Mouse (Mus musculus) telencephalon, adult 2 months (tissue): ENCODE results near the gene Ntng1.
A peak's percentile ranks its signal among the peaks of the same experiment; 100 is the strongest.

Source experiments
- DNase-seq: peaks from one replicate; pipeline ENCODE4 v3.0.0-alpha.2; 2011; ENCODE audit warnings: low read depth, low spot score

Gene Ntng1

GRCm38 (mm10) chr3:109923788-109924187 lies 220.0 kb downstream of the Ntng1 start:
- DNase-seq = no peak

DNA sequence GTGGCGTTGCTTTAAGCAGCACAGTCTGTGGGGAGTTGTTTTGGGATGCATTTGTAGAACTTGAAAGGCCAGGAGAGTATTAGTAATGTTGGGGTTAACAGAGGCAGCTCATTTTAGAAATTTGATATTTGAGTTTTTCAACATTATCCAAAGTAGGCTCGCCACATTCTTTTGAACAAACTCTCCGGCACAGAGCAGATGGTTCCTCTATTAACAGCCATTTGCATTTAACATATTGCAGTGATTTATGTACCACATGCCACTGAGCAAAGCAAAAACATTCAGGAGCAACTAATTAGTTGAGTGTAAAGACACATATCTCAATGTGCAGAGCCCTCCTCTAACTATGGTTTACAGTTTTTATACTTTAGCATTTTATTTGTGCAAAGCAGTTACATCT lies 224.8 kb downstream of the Ntng1 start:
- DNase-seq = no peak

DNA sequence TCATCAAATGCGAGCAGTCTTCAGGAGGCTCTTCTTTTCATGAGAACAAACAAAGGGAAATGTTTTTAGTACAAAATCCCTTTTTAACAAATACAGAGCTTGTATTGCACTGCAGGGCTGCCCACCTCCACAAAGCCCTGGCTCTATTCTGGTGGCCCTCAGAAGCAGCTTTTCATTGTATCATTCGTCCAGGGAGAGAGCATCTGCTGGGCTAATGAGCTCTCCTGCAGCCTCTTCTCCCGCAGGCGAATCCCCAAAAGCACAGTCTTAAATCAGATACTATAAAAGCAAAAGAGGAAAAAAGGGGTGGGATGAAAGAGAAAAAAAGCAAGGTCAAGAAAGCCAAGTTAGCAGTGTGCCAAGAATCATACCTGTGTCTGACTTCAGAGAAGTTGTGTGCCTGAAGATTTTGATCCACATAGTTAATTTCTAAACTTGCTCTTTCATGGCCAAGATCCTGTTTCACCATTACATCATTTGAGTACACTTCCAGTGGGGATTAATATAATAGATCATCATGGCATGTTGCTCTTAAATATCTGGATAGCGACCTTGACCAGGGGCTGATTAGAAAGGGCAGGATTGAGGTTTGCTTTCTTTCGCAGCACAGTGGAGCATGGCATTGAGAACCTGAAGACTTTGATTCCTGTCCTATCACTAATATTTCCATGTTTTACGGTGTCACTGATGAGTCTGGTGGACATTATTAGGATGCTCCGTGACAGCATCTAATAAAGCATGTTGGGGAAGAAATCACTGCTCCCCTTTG lies 225.7 kb downstream of the Ntng1 start:
- DNase-seq = no peak

DNA sequence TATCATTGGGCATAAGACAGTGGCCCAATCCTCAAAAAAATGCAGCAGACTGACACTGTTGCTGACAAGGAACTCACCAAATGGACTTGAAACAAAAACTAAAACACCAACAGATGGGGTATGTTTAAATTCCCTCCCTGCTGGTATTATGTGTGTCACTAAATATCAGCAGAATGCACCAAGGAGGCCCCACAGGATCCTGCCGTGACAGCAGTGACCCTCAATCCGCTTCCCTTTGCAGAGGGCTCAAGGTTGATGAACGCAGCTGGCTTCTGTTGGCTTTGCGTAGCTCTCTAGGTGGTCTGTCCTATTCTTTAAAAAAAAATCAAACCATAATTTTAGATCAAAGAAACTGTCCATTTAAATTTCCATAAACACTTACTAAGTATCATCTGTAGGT lies 226.7 kb downstream of the Ntng1 start:
- DNase-seq = no peak

DNA sequence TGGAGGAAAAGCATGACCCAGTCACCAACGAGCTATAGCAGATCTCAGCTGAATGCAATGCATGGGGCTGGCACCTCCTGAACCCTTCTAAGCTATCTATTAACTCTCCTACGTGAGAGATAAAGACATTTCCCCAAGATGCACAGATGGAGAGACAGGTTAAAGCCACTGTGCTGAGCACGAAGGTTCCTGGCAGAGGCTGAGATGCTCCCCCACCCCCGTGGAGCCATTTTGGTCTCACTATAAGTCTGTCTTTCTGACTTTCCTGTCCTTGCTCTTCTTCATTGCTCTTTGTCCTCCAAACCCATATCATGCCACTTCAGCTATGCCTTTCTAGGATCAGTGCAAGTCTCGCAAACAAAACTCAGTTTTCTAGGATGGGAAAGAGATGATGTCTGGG lies 229.6 kb downstream of the Ntng1 start:
- no peak for DNase-seq

- DNase-seq = no peak
Measured at GRCm38 (mm10) chr3:109890600-109890999, 253.2 kb downstream of the Ntng1 start.

DNA sequence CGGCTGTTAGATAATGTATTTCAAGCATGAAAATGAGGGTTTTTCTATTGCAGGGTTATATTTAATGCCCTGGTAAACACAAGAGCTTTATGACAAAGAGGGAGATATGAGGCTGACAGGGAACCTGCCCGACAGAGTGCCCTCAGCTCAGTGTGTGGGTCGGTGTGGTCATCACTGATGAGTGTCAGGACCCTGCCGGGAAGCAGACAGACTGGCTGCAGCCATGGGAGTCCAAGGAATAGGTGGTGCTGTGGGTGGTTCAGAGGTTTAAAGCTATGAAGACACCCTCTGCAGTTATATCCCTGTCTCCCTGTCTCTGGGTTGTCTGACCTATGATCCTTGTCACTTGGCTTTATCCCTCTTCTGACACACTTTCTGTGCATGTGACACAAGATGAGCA lies 258.1 kb downstream of the Ntng1 start:
- DNase-seq = no peak

- no peak for DNase-seq
Measured at GRCm38 (mm10) chr3:109879061-109879460, 264.8 kb downstream of the Ntng1 start.

DNA sequence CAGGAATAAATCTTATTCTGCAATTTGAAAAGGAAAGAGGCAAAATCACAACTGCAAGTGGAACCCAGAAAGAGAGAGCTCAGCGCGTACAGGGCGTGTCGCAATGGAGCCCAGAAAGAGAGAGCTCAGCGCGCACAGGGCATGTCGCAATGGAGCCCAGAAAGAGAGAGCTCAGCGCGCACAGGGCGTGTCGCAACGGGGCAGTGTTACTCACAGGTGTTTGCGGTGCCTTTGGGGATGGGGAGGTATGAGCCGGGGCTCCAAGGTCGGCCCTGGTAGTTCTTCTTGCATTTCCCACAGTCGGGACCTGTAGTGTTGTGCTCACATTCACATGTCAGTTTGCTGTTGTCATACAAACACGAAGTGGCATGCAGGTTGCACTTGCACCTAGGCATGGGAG lies 271.8 kb downstream of the Ntng1 start:
- DNase-seq = no peak

DNA sequence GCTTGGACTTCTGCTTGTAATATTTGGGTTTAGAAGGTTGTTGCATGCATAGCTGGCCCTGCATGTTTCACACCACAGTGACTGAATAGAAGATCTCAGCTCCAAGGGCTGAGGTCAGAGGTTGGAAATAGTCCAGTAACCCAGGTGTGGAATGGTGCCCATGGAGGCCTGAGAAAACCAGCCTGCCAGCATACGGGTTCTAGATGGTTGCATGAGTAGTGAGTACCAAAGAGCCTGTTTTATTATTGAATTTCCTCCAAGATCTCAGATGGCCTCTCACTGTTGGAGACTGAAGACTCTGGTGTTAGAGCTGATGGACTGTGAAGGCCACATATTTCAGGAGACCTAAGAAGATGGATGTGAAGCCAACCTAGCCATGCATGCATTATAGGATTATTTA lies 285.5 kb downstream of the Ntng1 start:
- DNase-seq = no peak

- DNase-seq = peak; percentile 80
Measured at GRCm38 (mm10) chr3:109854449-109855155, 289.2 kb downstream of the Ntng1 start.

DNA sequence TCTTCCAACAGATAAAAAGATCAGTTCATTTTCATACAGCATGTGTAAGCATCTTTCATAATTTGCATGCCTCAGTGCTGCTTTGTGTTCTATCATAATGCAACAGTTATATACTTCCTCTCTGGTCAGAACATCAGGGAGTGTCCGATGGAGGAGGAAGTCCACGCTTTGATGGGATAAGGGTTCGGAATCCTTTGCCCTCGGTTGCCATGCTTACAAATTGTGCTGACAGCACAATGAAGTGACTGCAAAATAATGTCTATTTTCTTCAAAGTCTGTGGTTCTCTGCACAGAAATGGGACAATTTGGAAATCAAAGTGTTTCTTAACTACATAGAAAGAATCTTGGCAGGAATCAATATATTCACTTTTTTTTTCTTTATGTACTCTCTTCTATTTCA lies 297.2 kb downstream of the Ntng1 start:
- DNase-seq = no peak

- no peak for DNase-seq
Measured at GRCm38 (mm10) chr3:109825806-109826205, 318.0 kb downstream of the Ntng1 start.

DNA sequence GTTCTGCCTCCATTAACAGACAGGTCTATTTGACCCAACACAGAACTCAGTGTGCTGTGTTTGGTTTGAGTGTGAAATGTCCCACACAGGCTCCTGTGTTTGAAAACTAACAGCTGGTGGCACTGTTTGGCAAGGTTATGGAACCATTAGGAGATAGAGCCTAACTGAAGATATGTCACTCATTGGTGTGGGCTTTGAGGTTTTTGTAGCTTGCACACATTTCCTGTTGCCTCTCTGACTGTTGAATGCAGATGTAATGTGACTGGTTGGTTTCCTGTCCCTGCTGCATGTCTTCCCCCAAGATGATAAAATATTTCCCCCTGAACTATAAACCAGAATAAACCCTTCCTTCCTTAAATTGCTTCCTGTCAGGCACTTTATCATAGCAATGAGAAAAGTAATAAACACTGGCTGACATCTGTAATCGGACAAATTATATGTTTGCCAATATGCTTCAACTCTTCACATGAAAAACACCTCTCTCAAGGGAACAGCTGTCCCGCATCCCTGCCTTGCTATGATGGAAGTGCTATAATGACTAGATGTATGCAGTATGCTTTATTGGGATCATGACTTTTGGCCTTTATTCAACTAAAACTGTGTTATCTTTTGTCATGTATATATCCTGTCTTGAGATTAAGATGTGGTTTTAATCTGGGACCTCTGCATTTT lies 320.9 kb downstream of the Ntng1 start:
- DNase-seq = no peak

DNA sequence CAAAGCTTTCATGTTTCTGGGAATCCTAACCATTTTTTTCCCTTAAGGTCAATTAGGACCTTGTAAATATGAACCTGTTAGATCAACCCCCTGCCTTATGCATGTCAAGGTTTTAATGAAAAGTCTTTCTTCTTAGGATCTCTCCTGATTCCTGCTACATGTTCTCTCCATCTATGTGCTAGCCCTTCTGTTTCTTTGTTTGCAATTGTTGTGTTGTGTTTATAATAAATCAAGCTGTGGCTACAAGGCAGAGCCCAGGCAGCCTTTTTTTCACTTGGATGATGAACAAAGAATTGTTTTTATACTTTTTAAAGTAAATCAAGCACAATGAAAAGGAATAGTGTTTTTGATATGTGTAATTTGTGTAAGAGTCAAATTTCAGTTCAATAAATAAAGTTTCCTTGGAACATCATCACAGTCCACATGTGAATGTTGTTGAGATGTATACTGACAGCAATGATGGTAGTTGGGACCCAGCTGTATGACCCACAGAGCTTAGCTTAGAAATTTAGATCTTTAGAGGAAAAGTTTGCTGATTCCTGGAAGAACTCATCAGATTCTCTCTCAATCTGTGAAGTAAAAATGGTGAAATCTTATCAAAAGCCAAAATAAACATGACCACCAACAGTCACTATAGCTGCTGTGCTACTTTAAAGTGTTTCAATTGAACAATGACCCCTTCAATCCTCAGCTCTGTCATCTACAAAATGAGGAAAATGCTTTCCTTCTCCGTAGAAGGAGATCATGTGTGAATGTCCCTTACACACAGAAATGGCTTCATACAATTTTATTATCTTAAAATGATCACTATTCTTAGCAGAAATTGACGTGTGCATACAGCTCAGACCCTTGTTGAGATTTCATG lies 324.8 kb downstream of the Ntng1 start:
- DNase-seq = no peak

GRCm38 (mm10) chr3:109809065-109809464 lies 334.7 kb downstream of the Ntng1 start:
- DNase-seq = no peak

GRCm38 (mm10) chr3:109807211-109807934 lies 336.4 kb downstream of the Ntng1 start:
- DNase-seq = no peak

DNA sequence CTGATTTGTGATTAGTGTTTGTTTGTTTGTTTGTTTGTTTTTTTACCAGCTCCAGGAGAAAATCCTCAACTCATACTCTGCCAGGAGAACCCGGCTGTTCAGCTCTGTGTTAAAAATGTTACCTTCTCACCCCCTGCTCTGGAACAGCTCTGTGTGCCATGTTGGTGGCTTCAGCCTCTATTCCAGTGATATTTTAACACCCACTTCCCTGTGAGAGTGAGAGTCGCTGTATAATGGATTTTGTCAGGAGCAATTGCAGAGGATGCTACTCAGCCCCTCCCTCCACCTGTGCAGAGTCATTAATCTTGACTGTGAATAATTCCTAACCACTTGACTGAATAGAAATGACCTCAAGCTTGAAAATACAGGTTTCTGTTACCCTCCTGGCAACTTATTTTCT lies 339.7 kb downstream of the Ntng1 start:
- no peak for DNase-seq

DNA sequence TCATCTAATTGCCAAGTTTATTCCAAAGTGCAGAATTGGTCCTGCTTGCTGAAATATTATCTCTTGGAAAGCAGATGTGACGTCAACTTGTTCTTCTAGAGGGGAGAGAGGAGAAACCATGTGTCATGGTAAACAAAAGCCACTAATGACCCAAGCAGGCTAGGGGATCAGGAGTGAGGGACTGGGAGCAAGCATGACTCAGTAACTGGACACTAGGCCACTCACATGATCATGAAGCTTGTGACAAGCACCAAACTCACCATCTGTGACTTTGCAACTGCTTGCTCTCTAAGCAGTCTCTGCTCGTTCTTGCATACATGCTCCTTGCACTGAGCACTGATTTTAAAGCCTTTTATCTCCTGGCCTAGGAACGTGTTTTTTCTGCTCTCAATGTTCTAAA lies 340.2 kb downstream of the Ntng1 start:
- DNase-seq = no peak

GRCm38 (mm10) chr3:109797354-109797753 lies 346.5 kb downstream of the Ntng1 start:
- DNase-seq = no peak

DNA sequence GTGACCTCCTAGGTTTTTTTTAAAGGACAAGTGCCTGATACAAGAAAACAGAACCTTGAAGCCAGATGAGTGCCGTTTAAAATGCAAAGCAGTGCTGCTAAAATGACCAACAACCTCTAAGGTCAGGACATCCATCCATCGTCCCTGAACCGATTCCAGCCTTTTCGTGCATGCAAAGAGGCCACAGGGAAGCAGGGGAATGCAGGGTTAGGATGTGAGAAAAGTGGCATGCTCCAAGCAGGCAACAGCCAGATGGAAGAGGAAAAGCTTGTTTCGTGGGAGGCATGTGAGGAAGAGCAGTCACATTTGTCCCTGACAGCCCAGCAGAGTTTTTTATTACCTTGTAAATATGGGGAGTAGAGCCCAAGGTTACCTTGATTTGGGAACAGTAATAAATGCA lies 360.6 kb downstream of the Ntng1 start:
- no peak for DNase-seq
